Mouse (Mus musculus): ENCODE measurements around the gene Angptl7. TPM values are rescaled to one million over a fixed set of nuclear protein-coding genes. Genes with fewer than 3 reads are reported as not detected.

Gene Angptl7
- not detected in 4 replicates for total RNA-seq (2023; ENCODE audit: inconsistent age)

DNA sequence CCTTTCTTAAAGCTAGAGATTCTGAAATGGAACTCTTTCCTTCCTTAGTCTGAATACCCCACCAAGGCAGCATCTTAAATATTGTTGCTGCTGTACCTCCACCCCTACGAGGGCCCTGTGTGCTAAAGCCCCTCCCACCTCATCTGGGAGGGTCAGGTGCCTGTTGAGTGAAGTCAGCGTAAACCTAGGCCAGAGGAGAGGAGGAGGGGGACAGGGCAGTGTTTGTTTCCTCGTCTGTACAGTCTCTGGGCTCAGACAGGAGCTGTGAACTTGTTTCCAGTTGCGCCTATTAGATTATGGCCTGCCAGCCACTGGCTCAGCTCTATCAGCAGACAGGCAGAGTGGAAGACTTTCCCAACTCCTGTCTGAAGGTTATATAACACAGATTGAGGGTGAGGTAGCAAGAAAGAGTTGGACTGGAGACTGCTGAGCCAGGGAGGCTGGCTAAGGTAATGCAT lies at the start of gene Angptl7:
Gene Angptl7 (minus strand): TSS at position 51 of the 458 bp plus-strand sequence.

DNA sequence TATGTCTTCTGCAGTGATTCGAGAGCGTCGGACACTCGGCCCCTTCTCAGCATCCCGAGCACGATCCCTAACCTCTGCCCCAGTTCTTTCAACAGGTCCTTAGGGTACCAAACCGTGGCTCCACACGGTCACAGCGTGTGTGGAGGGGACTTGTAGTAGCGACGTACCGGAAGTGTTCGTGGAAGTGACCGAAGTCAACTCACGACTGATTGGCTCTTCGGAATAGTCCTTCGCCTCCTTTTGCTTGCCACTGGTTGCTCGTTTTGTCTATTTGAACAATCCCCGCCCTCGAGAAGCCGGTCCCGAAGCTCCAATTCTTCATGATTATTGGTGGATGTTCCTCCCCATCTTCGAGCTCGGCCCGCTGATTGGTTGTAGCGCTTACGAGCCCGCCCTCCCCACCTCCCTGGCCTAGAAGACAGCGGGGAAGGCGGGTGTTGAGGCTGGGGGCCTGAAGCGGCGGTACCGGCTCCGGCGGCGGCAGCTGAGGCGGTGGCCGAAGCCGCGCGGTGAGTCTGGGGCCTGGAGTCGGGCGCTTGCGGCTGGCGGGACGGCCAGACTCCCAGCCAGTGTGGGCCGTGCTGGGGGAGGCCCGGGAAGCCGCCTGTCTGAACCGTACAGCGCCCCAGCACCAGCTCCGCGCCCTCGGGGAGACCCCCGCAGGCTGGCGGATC lies 51.9 kb downstream of the Angptl7 start, which contains the start of gene Mtor:
Gene Mtor (plus strand): TSS at position 433 of the 674 bp plus-strand sequence.

Other genes with a start within 250 kb of the Angptl7 start
- gene Disp3, start 212.5 kb downstream of the Angptl7 start, total RNA-seq (2023; ENCODE audit: inconsistent age) = not detected in 4 replicates
- 9.7 to 10.7 TPM (median 10.3 TPM) in 4 replicates for gene Ubiad1, start 55.7 kb downstream of the Angptl7 start, total RNA-seq (2023; ENCODE audit: inconsistent age)
- 47.5 to 51.5 TPM (median 50.0 TPM) in 4 replicates for gene Mtor, start 51.8 kb downstream of the Angptl7 start, total RNA-seq (2023; ENCODE audit: inconsistent age)
- 106 to 110 TPM (median 109 TPM) in 4 replicates for gene Exosc10, start 58.0 kb upstream of the Angptl7 start, total RNA-seq (2023; ENCODE audit: inconsistent age)
- 27.6 to 35.9 TPM (median 31.8 TPM) in 4 replicates for gene Srm, start 91.0 kb upstream of the Angptl7 start, total RNA-seq (2023; ENCODE audit: inconsistent age)
- 0.57 to 1.5 TPM (median 1.3 TPM) in 4 replicates for gene Masp2, start 102.1 kb upstream of the Angptl7 start, total RNA-seq (2023; ENCODE audit: inconsistent age)
- gene Tardbp, start 126.6 kb upstream of the Angptl7 start, total RNA-seq (2023; ENCODE audit: inconsistent age) = 323 to 409 TPM (median 352 TPM) in 4 replicates
- not detected in 4 replicates for gene Gm572, start 142.9 kb upstream of the Angptl7 start, total RNA-seq (2023; ENCODE audit: inconsistent age)